ENCODE assay signal across 20 mouse cellular contexts in the genomic region with DNA sequence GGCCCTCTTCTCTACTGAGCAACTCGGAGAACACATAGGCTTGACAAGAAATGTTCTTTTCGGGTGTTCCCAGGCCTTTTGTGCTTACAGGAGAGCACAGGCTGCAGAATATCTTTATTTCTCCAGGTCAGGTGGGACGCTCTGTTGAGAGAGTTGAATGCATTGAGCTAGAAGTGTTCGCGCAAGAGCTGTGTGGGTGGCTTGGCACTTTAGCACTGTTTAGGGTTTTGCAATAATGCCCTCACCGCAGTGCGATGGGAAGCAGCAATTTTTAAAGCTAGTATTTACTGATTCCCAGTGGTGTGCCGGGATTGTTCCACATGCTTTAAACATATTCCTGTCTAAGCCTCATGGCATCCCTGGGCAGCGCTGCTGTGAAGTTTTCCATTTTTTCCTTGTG. TPM values are rescaled to one million over a fixed set of nuclear protein-coding genes. Genes with fewer than 3 reads are reported as not detected.
DNase-seq lines count a peak whose midpoint lies in the region; ATAC-seq and TF ChIP-seq lines count a peak whose summit lies in the region.
"Had no signal": no experiment of that assay in that cellular context is flagged by ENCODE, and none has a peak within 500 bp of the region (broad histone marks: within the 10 kb centered on the region; RNA-seq: fewer than 3 reads in every experiment).

No protein-coding gene starts in this region.

- H3K36me3 ChIP-seq in heart, embryonic 13.5 days, result peaks cover 55% of the 10 kb centered on the region
- H3K36me3 ChIP-seq in heart, adult 2 months (ENCODE audit: control insufficient read depth, insufficient read depth, low read length), result peaks cover 8% of the 10 kb centered on the region
- H3K36me3 ChIP-seq in lung, embryonic 15.5 days, result peaks cover 25% of the 10 kb centered on the region
- peaks cover 6% of the 10 kb centered on the region for H3K36me3 ChIP-seq in stomach, postnatal 0 days (ENCODE audit: control insufficient read depth, insufficient read depth, low read length)
- peaks cover 43% of the 10 kb centered on the region for H3K36me3 ChIP-seq in midbrain, embryonic 13.5 days

- no peaks in the 10 kb centered on the region for H3K27me3 ChIP-seq in heart, embryonic 13.5 days (replicated peaks)
- H3K27me3 ChIP-seq in heart, adult 2 months (ENCODE audit: control insufficient read depth, insufficient read depth, low read length), result no peaks in the 10 kb centered on the region
- no peaks in the 10 kb centered on the region for H3K27me3 ChIP-seq in lung, embryonic 15.5 days
- no peaks in the 10 kb centered on the region for H3K27me3 ChIP-seq in stomach, postnatal 0 days (ENCODE audit: control insufficient read depth, insufficient read depth, low read length)
- no peaks in the 10 kb centered on the region for H3K27me3 ChIP-seq in midbrain, embryonic 13.5 days
- H3K27me3 ChIP-seq: CH12.LX; limb, embryonic 15.5 days; midbrain, embryonic 12.5 days; neural tube, embryonic 12.5 days had no signal

- H3K27ac ChIP-seq in heart, embryonic 13.5 days (replicated peaks), result no peak overlapping the region
- H3K27ac ChIP-seq in heart, adult 2 months, result no peak overlapping the region
- 0 out of 2 replicates have a peak overlapping the region, but pooled peaks have one; percentile 56 for H3K27ac ChIP-seq in lung, embryonic 15.5 days
- H3K27ac ChIP-seq in stomach, postnatal 0 days (replicated peaks), result peak overlapping the region; percentile 73; the same call in 1 of the 2 replicates
- H3K27ac ChIP-seq in midbrain, embryonic 13.5 days, result no peak overlapping the region
- H3K27ac ChIP-seq: gastrocnemius, adult 2 months; limb, embryonic 15.5 days; macrophage; midbrain, embryonic 12.5 days; neural tube, embryonic 12.5 days had no signal

- H3K9ac ChIP-seq in heart, embryonic 13.5 days, result peak overlapping the region; percentile 6
- no peak overlapping the region for H3K9ac ChIP-seq in heart, adult 2 months (ENCODE audit: low read depth, low read length)
- no peak overlapping the region for H3K9ac ChIP-seq in lung, embryonic 15.5 days
- no peak overlapping the region for H3K9ac ChIP-seq in stomach, postnatal 0 days (ENCODE audit: low read length)
- no peak overlapping the region for H3K9ac ChIP-seq in midbrain, embryonic 13.5 days (replicated peaks)
- H3K9ac ChIP-seq: limb, embryonic 15.5 days; midbrain, embryonic 12.5 days; neural tube, embryonic 12.5 days had no signal

- no peak for TF ChIP-seq CTCF in heart, adult 2 months (IDR thresholded peaks at IDR 0.05)
- no peak for TF ChIP-seq CTCF in lung, adult 2 months (IDR thresholded peaks at IDR 0.05; ENCODE audit: insufficient read depth, low read length)
- no peak for TF ChIP-seq CTCF in stomach, postnatal 0 days (IDR thresholded peaks at IDR 0.05; ENCODE audit: low read depth)

- H3K4me1 ChIP-seq in heart, embryonic 13.5 days, result peaks cover 48% of the 10 kb centered on the region
- peaks cover 19% of the 10 kb centered on the region for H3K4me1 ChIP-seq in heart, adult 2 months (ENCODE audit: control insufficient read depth, insufficient read depth, low read length)
- peaks cover 30% of the 10 kb centered on the region for H3K4me1 ChIP-seq in lung, embryonic 15.5 days
- H3K4me1 ChIP-seq in lung, adult 2 months (ENCODE audit: control insufficient read depth, insufficient read depth, low read length), result peaks cover 6% of the 10 kb centered on the region
- no peaks in the 10 kb centered on the region for H3K4me1 ChIP-seq in stomach, postnatal 0 days (replicated peaks; ENCODE audit: control insufficient read depth, insufficient read depth)
- H3K4me1 ChIP-seq in midbrain, embryonic 13.5 days (replicated peaks), result peaks cover 19% of the 10 kb centered on the region

- TF ChIP-seq POLR2A in heart, adult 2 months (IDR thresholded peaks at IDR 0.05; ENCODE audit: insufficient read depth, low read depth, low read length), result no peak
- no peak for TF ChIP-seq POLR2A in lung, adult 2 months (IDR thresholded peaks at IDR 0.05; ENCODE audit: borderline replicate concordance, extremely low read depth, low read depth, low read length)

- ATAC-seq in heart, embryonic 13.5 days (ENCODE audit: extremely low read depth, insufficient number of reproducible peaks, low FRiP score, low TSS enrichment), result no peak
- no peak for ATAC-seq in lung, embryonic 15.5 days (ENCODE audit: borderline replicate concordance, extremely low read depth, low FRiP score, low TSS enrichment)
- ATAC-seq in stomach, postnatal 0 days (ENCODE audit: low FRiP score, low TSS enrichment), result no peak
- no peak for ATAC-seq in midbrain, embryonic 13.5 days

- 87% methylated on average over 9 of the region's 9 CpGs for WGBS in heart, embryonic 13.5 days
- WGBS in heart, adult 2 months, result 96% methylated on average over 9 of the region's 9 CpGs
- 89% methylated on average over 9 of the region's 9 CpGs for WGBS in lung, embryonic 15.5 days
- 74% methylated on average over 9 of the region's 9 CpGs for WGBS in lung, adult 2 months
- 76% methylated on average over 9 of the region's 9 CpGs for whole genome bisulfite sequencing in stomach, postnatal 0 days
- 95% methylated on average over 9 of the region's 9 CpGs for WGBS in midbrain, embryonic 13.5 days

- no peaks in the 10 kb centered on the region for H3K9me3 ChIP-seq in heart, embryonic 13.5 days
- H3K9me3 ChIP-seq in lung, embryonic 15.5 days, result no peaks in the 10 kb centered on the region
- no peaks in the 10 kb centered on the region for H3K9me3 ChIP-seq in stomach, postnatal 0 days (ENCODE audit: control insufficient read depth, low read length)
- H3K9me3 ChIP-seq in midbrain, embryonic 13.5 days, result no peaks in the 10 kb centered on the region
- H3K9me3 ChIP-seq: limb, embryonic 15.5 days; midbrain, embryonic 12.5 days; neural tube, embryonic 12.5 days had no signal

- DNase-seq in heart, adult 2 months, result no peak
- DNase-seq in lung, adult 2 months, result no peak
- DNase-seq in gonadal fat pad, adult 2 months (ENCODE audit: low read depth), result peak; percentile 57
- no peak for DNase-seq in stomach, postnatal 0 days (ENCODE audit: low spot score)
- DNase-seq: adrenal gland, postnatal 36 days; cerebellum, adult 18-20 months; cerebellum, postnatal 25 days; embryo, embryonic 11 days; gastrocnemius, adult 2 months; kidney, adult 9 months; kidney, postnatal 25 days; thymus, postnatal 36 days had no signal

- H3K79me2 ChIP-seq in heart, adult 2 months (replicated peaks; ENCODE audit: control insufficient read depth, insufficient read depth, low read length), result no peaks in the 10 kb centered on the region

- no peak overlapping the region for H3K4me2 ChIP-seq in heart, embryonic 13.5 days
- no peak overlapping the region for H3K4me2 ChIP-seq in lung, embryonic 15.5 days
- H3K4me2 ChIP-seq in stomach, postnatal 0 days (replicated peaks; ENCODE audit: low read depth), result no peak overlapping the region
- no peak overlapping the region for H3K4me2 ChIP-seq in midbrain, embryonic 13.5 days (replicated peaks)
- H3K4me2 ChIP-seq: limb, embryonic 15.5 days; midbrain, embryonic 12.5 days; neural tube, embryonic 12.5 days had no signal

- no peak overlapping the region for H3K4me3 ChIP-seq in heart, embryonic 13.5 days
- no peak overlapping the region for H3K4me3 ChIP-seq in heart, adult 2 months
- no peak overlapping the region for H3K4me3 ChIP-seq in lung, embryonic 15.5 days
- H3K4me3 ChIP-seq in lung, adult 2 months (replicated peaks; ENCODE audit: extremely low read depth, low read depth, low read length), result no peak overlapping the region
- H3K4me3 ChIP-seq in stomach, postnatal 0 days (ENCODE audit: low read depth, low read length), result no peak overlapping the region
- no peak overlapping the region for H3K4me3 ChIP-seq in midbrain, embryonic 13.5 days (replicated peaks)
- H3K4me3 ChIP-seq: gastrocnemius, adult 2 months; limb, embryonic 15.5 days; midbrain, embryonic 12.5 days; neural tube, embryonic 12.5 days had no signal

- TF ChIP-seq EP300 in heart, adult 2 months (IDR thresholded peaks at IDR 0.05; ENCODE audit: insufficient read depth, low read depth, low read length), result no peak
- no peak for TF ChIP-seq EP300 in stomach, postnatal 0 days (optimal IDR thresholded peaks at IDR 0.05)

- intact Hi-C loops in heart, adult 2 months (cut with DNase I), result no loop called here

RNA-seq across cellular contexts. Expression of gene Akap5, which starts 13.5 kb away (rescaled TPM):
- 4.0 and 4.4 TPM in 2 replicates for polyA plus RNA-seq in heart, embryonic 13.5 days (2015; fragmentation: Nextera tagmentation; extraction: Ambion mirVana)
- 1 to 10 TPM; 1.0 to 1.7 TPM for total RNA-seq in heart, adult 2 months (2021)
- 1.1 and 2.3 TPM in 2 replicates for polyA plus RNA-seq in heart, adult 2 months (2012; rRNA removed)
- 23.3 and 28.7 TPM in 2 replicates for polyA plus RNA-seq in lung, embryonic 15.5 days (2015; fragmentation: Nextera tagmentation; extraction: Ambion mirVana)
- 31.6 and 72.3 TPM in 2 replicates for polyA plus RNA-seq in lung, adult 2 months (2012; rRNA removed)
- polyA plus RNA-seq in gonadal fat pad, adult 2 months (2012; rRNA removed), result 0.32 and 0.41 TPM in 2 replicates
- 2.0 and 2.2 TPM in 2 replicates for polyA plus RNA-seq in stomach, postnatal 0 days (2015; fragmentation: Nextera tagmentation; extraction: Ambion mirVana)
- 6.5 and 6.9 TPM in 2 replicates for polyA plus RNA-seq in midbrain, embryonic 13.5 days (2015; fragmentation: Nextera tagmentation; extraction: Ambion mirVana)

RNA-seq across cellular contexts. Expression of gene Mthfd1, which starts 56.1 kb away (rescaled TPM):
- 40.1 and 41.0 TPM in 2 replicates for polyA plus RNA-seq in heart, embryonic 13.5 days (2015; fragmentation: Nextera tagmentation; extraction: Ambion mirVana)
- total RNA-seq in heart, adult 2 months (2021), result 10 to 100 TPM; 27.4 to 30.2 TPM
- polyA plus RNA-seq in heart, adult 2 months (2012; rRNA removed), result 16.9 and 25.6 TPM in 2 replicates
- polyA plus RNA-seq in lung, embryonic 15.5 days (2015; fragmentation: Nextera tagmentation; extraction: Ambion mirVana), result 97.4 and 99.8 TPM in 2 replicates
- 69.8 and 96.2 TPM in 2 replicates for polyA plus RNA-seq in lung, adult 2 months (2012; rRNA removed)
- 21.5 and 21.8 TPM in 2 replicates for polyA plus RNA-seq in gonadal fat pad, adult 2 months (2012; rRNA removed)
- polyA plus RNA-seq in stomach, postnatal 0 days (2015; fragmentation: Nextera tagmentation; extraction: Ambion mirVana), result 28.9 and 29.6 TPM in 2 replicates
- polyA plus RNA-seq in midbrain, embryonic 13.5 days (2015; fragmentation: Nextera tagmentation; extraction: Ambion mirVana), result 33.5 and 33.9 TPM in 2 replicates

RNA-seq across cellular contexts. Expression of gene Zbtb25, which starts 58.2 kb away (rescaled TPM):
- 11.8 and 13.2 TPM in 2 replicates for polyA plus RNA-seq in heart, embryonic 13.5 days (2015; fragmentation: Nextera tagmentation; extraction: Ambion mirVana)
- 1 to 10 TPM; 6.8 to 7.9 TPM for total RNA-seq in heart, adult 2 months (2021)
- polyA plus RNA-seq in heart, adult 2 months (2012; rRNA removed), result 6.0 and 13.4 TPM in 2 replicates
- polyA plus RNA-seq in lung, embryonic 15.5 days (2015; fragmentation: Nextera tagmentation; extraction: Ambion mirVana), result 15.8 and 16.7 TPM in 2 replicates
- 6.4 and 6.8 TPM in 2 replicates for polyA plus RNA-seq in lung, adult 2 months (2012; rRNA removed)
- 8.9 and 10.1 TPM in 2 replicates for polyA plus RNA-seq in gonadal fat pad, adult 2 months (2012; rRNA removed)
- polyA plus RNA-seq in stomach, postnatal 0 days (2015; fragmentation: Nextera tagmentation; extraction: Ambion mirVana), result 7.0 and 7.4 TPM in 2 replicates
- 15.9 and 16.5 TPM in 2 replicates for polyA plus RNA-seq in midbrain, embryonic 13.5 days (2015; fragmentation: Nextera tagmentation; extraction: Ambion mirVana)

RNA-seq across cellular contexts. Expression of gene Zbtb1, which starts 58.8 kb away (rescaled TPM):
- 6.3 and 6.4 TPM in 2 replicates for polyA plus RNA-seq in heart, embryonic 13.5 days (2015; fragmentation: Nextera tagmentation; extraction: Ambion mirVana)
- total RNA-seq in heart, adult 2 months (2021), result 1 to 10 TPM; 3.0 to 3.9 TPM
- polyA plus RNA-seq in heart, adult 2 months (2012; rRNA removed), result 1.1 and 2.3 TPM in 2 replicates
- polyA plus RNA-seq in lung, embryonic 15.5 days (2015; fragmentation: Nextera tagmentation; extraction: Ambion mirVana), result 9.6 and 10.8 TPM in 2 replicates
- polyA plus RNA-seq in lung, adult 2 months (2012; rRNA removed), result 1.9 and 2.2 TPM in 2 replicates
- polyA plus RNA-seq in gonadal fat pad, adult 2 months (2012; rRNA removed), result 2.9 and 3.7 TPM in 2 replicates
- polyA plus RNA-seq in stomach, postnatal 0 days (2015; fragmentation: Nextera tagmentation; extraction: Ambion mirVana), result 4.8 and 5.0 TPM in 2 replicates
- 4.1 and 4.7 TPM in 2 replicates for polyA plus RNA-seq in midbrain, embryonic 13.5 days (2015; fragmentation: Nextera tagmentation; extraction: Ambion mirVana)

Comparison
In these comparisons a context has a peak if more than half of its experiments do, and no peak if none do; other contexts are left out.
1. H3K27ac ChIP-seq: peak in lung, embryonic 15.5 days (single experiment) and stomach, postnatal 0 days (single experiment); none in heart, embryonic 13.5 days (single experiment), heart, adult 2 months (single experiment) and midbrain, embryonic 13.5 days (single experiment).